Mouse (Mus musculus) midbrain, embryonic 13.5 days (tissue): Measurements from ENCODE around the gene Ehmt2. TPM values are rescaled to one million over a fixed set of nuclear protein-coding genes. Genes with fewer than 3 reads are reported as not detected.
"Not testable (repeated sequence)": the region's sequence is repeated elsewhere in the genome, so short reads cannot be mapped to it uniquely, and the experiment has no call there.

Experiments used
- ATAC-seq: fragments of 200-750 bp; cut with Nextera tagmentation; 2 replicates; pipeline ENCODE4 v1.8.0; 2017; ENCODE audit warnings: mild to moderate bottlenecking, moderate TSS enrichment, moderate library complexity
- H3K27ac ChIP-seq: fragments of 300-500 bp; sonication (generic); 2 replicates; pipeline ENCODE4 v1.5.1; 2015; ENCODE audit warnings: inconsistent platforms, mild to moderate bottlenecking, moderate library complexity
- H3K27me3 ChIP-seq: fragments of 300-500 bp; sonication (generic); 2 replicates; pipeline ENCODE4 v1.6.1; 2015; ENCODE audit warnings: mild to moderate bottlenecking, inconsistent platforms
- H3K36me3 ChIP-seq: fragments of 300-500 bp; sonication (generic); 2 replicates; pipeline ENCODE4 v1.6.1; 2015; ENCODE audit warnings: mild to moderate bottlenecking, inconsistent platforms
- H3K4me1 ChIP-seq: fragments of 300-500 bp; sonication (generic); replicated peaks from 2 replicates; pipeline ENCODE4 v1.6.1; 2015; ENCODE audit warnings: inconsistent platforms
- H3K4me2 ChIP-seq: fragments of 300-500 bp; sonication (generic); replicated peaks from 2 replicates; pipeline ENCODE4 v1.6.1; 2015; ENCODE audit warnings: moderate library complexity, mild to moderate bottlenecking, inconsistent platforms
- H3K4me3 ChIP-seq: fragments of 300-500 bp; sonication (generic); replicated peaks from 2 replicates; pipeline ENCODE4 v1.5.1; 2015; ENCODE audit warnings: mild to moderate bottlenecking, inconsistent platforms
- H3K9ac ChIP-seq: fragments of 300-500 bp; sonication (generic); replicated peaks from 2 replicates; pipeline ENCODE4 v1.6.1; 2015; ENCODE audit warnings: mild to moderate bottlenecking, inconsistent platforms
- H3K9me3 ChIP-seq: fragments of 300-500 bp; sonication (generic); 2 replicates; pipeline ENCODE4 v1.6.1; 2016; ENCODE audit warnings: mild to moderate bottlenecking, inconsistent platforms
- WGBS: fragments of 180-500 bp; shearing (Covaris S2); methylation state at CpG from one replicate; pipeline ENCODE4 v1.1.7; 2015; 5-methylcytosine and 5-hydroxymethylcytosine counted together
- microRNA-seq: library from miRNA; unstranded; fragments of <30 nt; microRNA quantifications from one replicate; pipeline ENCODE4, GENCODE M21; 2016
- polyA plus RNA-seq: library from polyadenylated mRNA; unstranded; fragments of >200 nt; fragmentation: Nextera tagmentation; extraction: Ambion mirVana; gene quantifications from 2 replicates; pipeline ENCODE4 v1.2.1, GENCODE M21; 2015

Ehmt2 gene
- polyA plus RNA-seq, 1 experiment from 2014 or later = 114 TPM

GRCm38 (mm10) chr17:34959130-34959778 lies 61.0 kb downstream of the Ehmt2 start, which contains the start of gene Hspa1b:
TSS of gene Hspa1b (minus strand) at chr17:34959238.
- peak within 1 kb of the TSS; percentile 40 for H3K4me3 ChIP-seq
- peak within 1 kb of the TSS; percentile 64 for H3K4me2 ChIP-seq
- peak within 1 kb of the TSS; percentile 40 for H3K9ac ChIP-seq
- 0% methylated on average over 27 of the region's 32 CpGs for WGBS
- ATAC-seq = peak; percentile 95
- H3K27ac ChIP-seq, H3K9me3 ChIP-seq, H3K36me3 ChIP-seq: not testable (repeated sequence)
- H3K27me3 ChIP-seq = peaks cover 55% of the 10 kb centered on the region
- H3K4me1 ChIP-seq = peaks cover 12% of the 10 kb centered on the region; the same call in 1 of the 2 replicates

DNA sequence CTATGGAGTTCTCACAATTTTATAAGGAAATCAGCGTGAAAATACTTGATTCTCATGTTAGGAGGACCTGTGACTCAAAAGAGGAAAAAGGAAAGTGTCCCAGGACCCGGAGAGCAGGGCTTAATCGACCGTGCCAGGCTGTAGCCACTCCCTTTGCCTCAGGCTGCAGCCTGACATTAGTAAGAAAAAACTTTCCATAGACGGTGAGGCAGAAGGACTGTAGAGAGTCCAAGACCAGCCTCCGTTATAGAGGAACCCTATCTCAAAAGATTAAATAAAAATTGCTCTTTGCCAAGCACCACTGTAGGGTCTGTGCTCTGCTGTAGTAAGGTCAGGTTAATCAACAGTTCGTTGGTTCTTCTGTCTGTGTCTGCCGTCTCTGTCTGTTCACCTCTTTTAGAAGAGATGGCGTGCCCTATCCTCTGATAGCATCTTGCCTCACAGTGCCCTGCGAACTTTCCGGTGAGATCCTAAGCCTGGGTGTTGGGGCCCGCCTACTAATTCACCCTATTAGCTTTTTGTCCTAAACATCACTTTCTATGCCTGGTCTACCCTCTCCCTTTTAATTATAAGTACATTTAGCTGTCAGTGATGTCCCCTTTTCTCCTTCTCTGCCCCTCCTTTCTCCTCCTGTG lies 61.7 kb downstream of the Ehmt2 start:
- Histone ChIP-seq H3K9me3 (no peaks in the 10 kb centered on the region), H3K4me1 (peaks cover 12% of the 10 kb centered on the region; the same call in 1 of the 2 replicates), H3K9ac (no peak overlapping the region; the same call in 1 of the 2 replicates), H3K27ac (no peak overlapping the region), H3K36me3 (no peaks in the 10 kb centered on the region), H3K4me3 (peak overlapping the region; percentile 40), H3K4me2 (peak overlapping the region; percentile 64), H3K27me3 (peaks cover 54% of the 10 kb centered on the region)
- no peak for ATAC-seq
- WGBS = 15% methylated on average over 12 of the region's 12 CpGs

GRCm38 (mm10) chr17:34960702-34961493 lies 62.6 kb downstream of the Ehmt2 start:
- no peak overlapping the region for H3K27ac ChIP-seq
- H3K4me3 ChIP-seq = no peak overlapping the region
- H3K4me1 ChIP-seq = peaks cover 12% of the 10 kb centered on the region; the same call in 1 of the 2 replicates
- no peak for ATAC-seq
- no peaks in the 10 kb centered on the region for H3K36me3 ChIP-seq
- H3K9ac ChIP-seq = no peak overlapping the region
- H3K9me3 ChIP-seq = no peaks in the 10 kb centered on the region
- peaks cover 45% of the 10 kb centered on the region for H3K27me3 ChIP-seq
- H3K4me2 ChIP-seq = no peak overlapping the region

DNA sequence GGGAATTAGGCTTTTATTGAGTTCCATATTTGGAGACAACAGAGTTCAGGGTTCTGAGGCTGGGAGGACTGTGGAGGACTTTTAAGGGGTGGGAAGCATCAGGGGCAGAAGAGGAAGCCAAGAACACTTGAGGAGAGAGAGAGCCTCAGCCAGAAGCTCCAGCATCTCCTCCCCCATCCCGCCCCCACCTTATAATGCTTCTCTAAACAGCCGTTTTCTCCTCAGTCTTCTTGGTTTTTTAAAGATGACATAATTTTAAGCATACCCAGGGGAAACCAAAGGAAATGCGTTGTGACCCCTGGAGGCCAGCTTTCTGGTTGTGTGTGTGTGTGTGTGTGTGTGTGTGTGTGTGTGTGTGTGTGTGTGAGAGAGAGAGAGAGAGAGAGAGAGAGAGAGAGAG lies 63.9 kb downstream of the Ehmt2 start:
- Histone ChIP-seq H3K27ac (no peak overlapping the region), H3K4me2 (no peak overlapping the region), H3K27me3 (peaks cover 36% of the 10 kb centered on the region), H3K9me3 (no peaks in the 10 kb centered on the region), H3K9ac (0 out of 2 replicates have a peak overlapping the region, but pooled peaks have one; percentile 14), H3K4me3 (no peak overlapping the region), H3K4me1 (peaks cover 12% of the 10 kb centered on the region; the same call in 1 of the 2 replicates), H3K36me3 (no peaks in the 10 kb centered on the region)
- no peak for ATAC-seq
- WGBS = 35% methylated on average over 3 of the region's 3 CpGs

DNA sequence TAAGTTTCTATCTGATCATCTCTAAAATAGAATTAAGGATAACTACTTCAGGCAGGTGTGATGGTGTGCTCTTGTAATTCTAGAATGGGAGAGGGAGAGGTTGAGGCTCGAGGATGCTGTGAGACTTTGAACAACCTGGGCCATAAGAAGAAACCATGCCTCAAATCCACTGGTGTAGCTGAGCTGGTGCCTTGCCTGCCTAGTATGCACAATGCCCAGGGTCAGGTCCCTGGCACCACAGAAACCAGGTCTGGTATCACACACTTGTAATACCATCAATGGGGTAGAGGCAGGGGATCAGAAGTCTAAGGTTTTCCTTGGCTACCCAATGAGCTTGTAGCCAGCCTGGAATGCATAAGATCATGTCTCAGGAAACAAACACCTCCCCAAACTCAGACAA lies 64.6 kb downstream of the Ehmt2 start:
- Histone ChIP-seq H3K4me3 (no peak overlapping the region), H3K4me1 (peaks cover 12% of the 10 kb centered on the region; the same call in 1 of the 2 replicates)

More for the DNA sequence above, 64.6 kb downstream of the Ehmt2 start:
- H3K4me2 ChIP-seq = no peak overlapping the region
- no peaks in the 10 kb centered on the region for H3K9me3 ChIP-seq
- no peak overlapping the region for H3K9ac ChIP-seq
- no peak overlapping the region for H3K27ac ChIP-seq
- H3K36me3 ChIP-seq = no peaks in the 10 kb centered on the region
- peaks cover 43% of the 10 kb centered on the region for H3K27me3 ChIP-seq
- 52% methylated on average over 1 of the region's 1 CpGs for WGBS
- no peak for ATAC-seq

Small RNAs within 50 kb of the gene (microRNA-seq; reads per million reads assigned to microRNA genes)
- gene Mir6972 = not detected

Other genes with a start within 250 kb of the Ehmt2 start
- 0.08 and 0.10 TPM in 2 replicates for gene Tnxb, start 227.9 kb upstream of the Ehmt2 start, polyA plus RNA-seq
- gene C4b, start 154.6 kb upstream of the Ehmt2 start, polyA plus RNA-seq = not detected in 2 replicates
- not detected in 2 replicates for gene Cyp21a1, start 93.9 kb upstream of the Ehmt2 start, polyA plus RNA-seq
- 38.5 and 40.5 TPM in 2 replicates for gene Stk19, start 61.5 kb upstream of the Ehmt2 start, polyA plus RNA-seq
- gene Dxo, start 61.5 kb upstream of the Ehmt2 start, polyA plus RNA-seq = 74.7 and 76.1 TPM in 2 replicates
- 59.3 and 61.3 TPM in 2 replicates for gene Skiv2l, start 48.3 kb upstream of the Ehmt2 start, polyA plus RNA-seq
- gene Nelfe, start 48.1 kb upstream of the Ehmt2 start, polyA plus RNA-seq = 95.0 and 100 TPM in 2 replicates
- 1.7 and 2.2 TPM in 2 replicates for gene Cfb, start 36.0 kb upstream of the Ehmt2 start, polyA plus RNA-seq
- 13.2 and 16.3 TPM in 2 replicates for gene Zbtb12, start 19.0 kb upstream of the Ehmt2 start, polyA plus RNA-seq
- 0.08 TPM in 1 of 2 replicates, not detected in the other for gene Gm20547, start 16.4 kb upstream of the Ehmt2 start, polyA plus RNA-seq
- 1.2 and 2.1 TPM in 2 replicates for gene C2, start 204 bp upstream of the Ehmt2 start, polyA plus RNA-seq
- gene Slc44a4, start 16.0 kb downstream of the Ehmt2 start, polyA plus RNA-seq = 0.09 TPM in 1 of 2 replicates, not detected in the other
- gene Neu1, start 32.8 kb downstream of the Ehmt2 start, polyA plus RNA-seq = 25.5 and 25.9 TPM in 2 replicates
- 0.10 and 0.11 TPM in 2 replicates for gene Hspa1b, start 60.8 kb downstream of the Ehmt2 start, polyA plus RNA-seq
- not detected in 2 replicates for gene Gm20481, start 71.4 kb downstream of the Ehmt2 start, polyA plus RNA-seq
- gene Hspa1a, start 73.7 kb downstream of the Ehmt2 start, polyA plus RNA-seq = 2.8 and 2.9 TPM in 2 replicates
- 0.55 and 1.5 TPM in 2 replicates for gene Hspa1l, start 74.2 kb downstream of the Ehmt2 start, polyA plus RNA-seq
- gene Lsm2, start 83.4 kb downstream of the Ehmt2 start, polyA plus RNA-seq = 141 and 150 TPM in 2 replicates
- gene Vars, start 102.5 kb downstream of the Ehmt2 start, polyA plus RNA-seq = 61.0 and 69.1 TPM in 2 replicates
- gene Vwa7, start 118.1 kb downstream of the Ehmt2 start, polyA plus RNA-seq = 0.13 and 0.20 TPM in 2 replicates
- gene Sapcd1, start 129.5 kb downstream of the Ehmt2 start, polyA plus RNA-seq = 3.8 and 4.3 TPM in 2 replicates
- gene Msh5, start 148.3 kb downstream of the Ehmt2 start, polyA plus RNA-seq = 3.3 and 3.7 TPM in 2 replicates
- gene Clic1, start 151.5 kb downstream of the Ehmt2 start, polyA plus RNA-seq = 93.7 and 99.6 TPM in 2 replicates
- gene Ddah2, start 160.6 kb downstream of the Ehmt2 start, polyA plus RNA-seq = 501 and 531 TPM in 2 replicates
- not detected in 2 replicates for gene Ly6g6c, start 166.9 kb downstream of the Ehmt2 start, polyA plus RNA-seq
- 0.45 and 0.50 TPM in 2 replicates for gene Mpig6b, start 167.7 kb downstream of the Ehmt2 start, polyA plus RNA-seq
- 0.18 and 0.32 TPM in 2 replicates for gene Ly6g6e, start 178.4 kb downstream of the Ehmt2 start, polyA plus RNA-seq
- gene Ly6g6d, start 179.6 kb downstream of the Ehmt2 start, polyA plus RNA-seq = 1.0 and 1.9 TPM in 2 replicates
- 0.18 and 0.19 TPM in 2 replicates for gene Ly6g6f, start 187.1 kb downstream of the Ehmt2 start, polyA plus RNA-seq
- 85.1 and 86.5 TPM in 2 replicates for gene Abhd16a, start 190.8 kb downstream of the Ehmt2 start, polyA plus RNA-seq
- gene Ly6g5c, start 209.8 kb downstream of the Ehmt2 start, polyA plus RNA-seq = not detected in 2 replicates
- gene Ly6g5b, start 217.0 kb downstream of the Ehmt2 start, polyA plus RNA-seq = 1.4 and 1.7 TPM in 2 replicates
- 27.1 and 30.4 TPM in 2 replicates for gene Gpank1, start 223.0 kb downstream of the Ehmt2 start, polyA plus RNA-seq
- gene Csnk2b, start 223.6 kb downstream of the Ehmt2 start, polyA plus RNA-seq = 293 and 316 TPM in 2 replicates
- 9.2 and 9.4 TPM in 2 replicates for gene D17H6S53E, start 227.9 kb downstream of the Ehmt2 start, polyA plus RNA-seq
- gene Apom, start 233.6 kb downstream of the Ehmt2 start, polyA plus RNA-seq = 0.53 and 0.63 TPM in 2 replicates
- 93.7 and 93.9 TPM in 2 replicates for gene Bag6, start 236.7 kb downstream of the Ehmt2 start, polyA plus RNA-seq